Mouse (Mus musculus) E14TG2a.4 (cell line): Measurements from ENCODE around the gene Catsper1.

Experiments
- CTCF ChIP-seq: conservative IDR thresholded peaks from 2 replicates; pipeline ENCODE4 v1.5.1; 2014; ENCODE audit warnings: low read length
- NANOG ChIP-seq: IDR thresholded peaks from 2 replicates; pipeline ENCODE4 v1.6.1; 2014; ENCODE audit warnings: borderline replicate concordance, low read length, mixed read lengths

GRCm38 (mm10) chr19:5392892-5393291, 57.4 kb downstream of the Catsper1 start:
- TF ChIP-seq CTCF: no peak
- TF ChIP-seq NANOG: no peak
